In the genomic region with DNA sequence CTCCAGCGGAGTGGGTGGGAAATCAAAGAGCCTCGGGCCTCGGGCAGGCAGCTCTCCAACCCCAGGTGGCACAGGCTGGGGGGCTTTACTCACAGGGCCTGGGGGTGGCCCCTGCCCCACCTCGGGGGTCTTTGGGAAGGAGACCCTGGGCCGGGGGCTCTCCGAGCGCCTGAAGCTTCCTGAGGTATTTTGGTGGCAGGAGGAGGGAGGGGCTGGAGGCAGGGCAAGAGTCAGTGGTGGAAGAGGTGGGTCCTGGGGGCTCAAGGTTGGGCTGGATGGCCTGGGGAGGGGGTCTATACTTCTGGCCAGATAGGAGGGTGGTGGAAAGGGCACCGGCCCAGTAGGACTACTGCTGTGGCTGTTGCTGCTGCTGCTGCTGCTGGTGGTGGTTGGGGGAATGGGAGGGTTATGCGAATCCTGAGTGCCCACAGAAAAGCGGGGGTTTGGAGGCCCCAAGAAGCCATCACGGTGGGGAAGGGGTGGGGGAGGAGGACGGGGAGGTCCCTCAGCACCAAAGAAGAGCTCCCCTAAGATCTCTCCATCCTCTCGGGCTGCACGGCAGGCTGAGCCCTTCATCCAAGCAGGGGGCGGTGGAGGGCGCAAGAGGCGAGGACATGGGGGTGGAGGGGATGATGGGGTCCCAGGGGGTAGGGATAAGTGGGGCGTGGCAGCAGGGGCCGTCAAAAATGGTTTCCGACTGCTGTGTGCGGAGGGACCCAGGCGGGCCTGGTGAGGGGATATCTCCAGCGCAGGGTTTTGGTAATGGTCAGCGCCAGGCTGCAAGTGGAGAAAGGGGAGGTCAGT, we compare ENCODE assay signal across 26 mouse cellular contexts. TPM values are rescaled to one million over a fixed set of nuclear protein-coding genes. Genes with fewer than 3 reads are reported as not detected.
DNase-seq lines count a peak whose midpoint lies in the region; ATAC-seq lines count a peak whose summit lies in the region.
"Had no signal": no experiment of that assay in that cellular context is flagged by ENCODE, and none has a peak within 500 bp of the region (broad histone marks: within the 10 kb centered on the region; RNA-seq: fewer than 3 reads in every experiment).

No protein-coding gene starts in this region.

- no peak for ATAC-seq in forebrain, embryonic 11.5 days (replicated peaks; ENCODE audit: low FRiP score)
- ATAC-seq in forebrain, embryonic 15.5 days (replicated peaks) = no peak
- ATAC-seq in midbrain, embryonic 16.5 days = no peak
- ATAC-seq: intestine, embryonic 15.5 days; liver, postnatal 0 days; lung, postnatal 0 days; midbrain, embryonic 13.5 days had no signal

- no peak overlapping the region for H3K4me3 ChIP-seq in forebrain, embryonic 11.5 days (ENCODE audit: low read depth, low read length)
- no peak overlapping the region for H3K4me3 ChIP-seq in forebrain, embryonic 15.5 days
- peak overlapping the region; percentile 10; the same call in 1 of the 2 replicates for H3K4me3 ChIP-seq in midbrain, embryonic 10.5 days
- no peak overlapping the region for H3K4me3 ChIP-seq in midbrain, embryonic 16.5 days (ENCODE audit: low read depth, low read length)
- H3K4me3 ChIP-seq: embryonic facial prominence, embryonic 15.5 days; gastrocnemius, adult 2 months; intestine, embryonic 15.5 days; limb, embryonic 12.5 days; midbrain, embryonic 13.5 days had no signal

- H3K9ac ChIP-seq in forebrain, embryonic 11.5 days (ENCODE audit: low read length) = no peak overlapping the region
- no peak overlapping the region for H3K9ac ChIP-seq in forebrain, embryonic 15.5 days (replicated peaks)
- H3K9ac ChIP-seq in midbrain, embryonic 16.5 days (ENCODE audit: low read depth, low read length) = no peak overlapping the region
- H3K9ac ChIP-seq: embryonic facial prominence, embryonic 15.5 days; hindbrain, embryonic 14.5 days; intestine, embryonic 15.5 days; limb, embryonic 12.5 days; liver, postnatal 0 days; midbrain, embryonic 13.5 days had no signal

- 89% methylated on average over 22 of the region's 24 CpGs for WGBS in forebrain, embryonic 11.5 days
- WGBS in forebrain, embryonic 15.5 days = 90% methylated on average over 24 of the region's 24 CpGs
- WGBS in midbrain, embryonic 10.5 days = 93% methylated on average over 24 of the region's 24 CpGs
- 91% methylated on average over 24 of the region's 24 CpGs for WGBS in midbrain, embryonic 16.5 days

- no peaks in the 10 kb centered on the region for H3K9me3 ChIP-seq in forebrain, embryonic 11.5 days (ENCODE audit: control insufficient read depth, low read length)
- H3K9me3 ChIP-seq in forebrain, embryonic 15.5 days = no peaks in the 10 kb centered on the region
- no peaks in the 10 kb centered on the region for H3K9me3 ChIP-seq in midbrain, embryonic 10.5 days (replicated peaks)
- H3K9me3 ChIP-seq in midbrain, embryonic 16.5 days (replicated peaks; ENCODE audit: control insufficient read depth, low read length, poor library complexity, severe bottlenecking) = no peaks in the 10 kb centered on the region
- H3K9me3 ChIP-seq: embryonic facial prominence, embryonic 15.5 days; intestine, embryonic 15.5 days; limb, embryonic 12.5 days; midbrain, embryonic 13.5 days had no signal

- H3K27me3 ChIP-seq in forebrain, embryonic 11.5 days (ENCODE audit: control insufficient read depth, insufficient read depth, low read length) = no peaks in the 10 kb centered on the region; the same call in 1 of the 2 replicates
- H3K27me3 ChIP-seq in forebrain, embryonic 15.5 days = no peaks in the 10 kb centered on the region
- peaks cover 10% of the 10 kb centered on the region for H3K27me3 ChIP-seq in midbrain, embryonic 10.5 days (ENCODE audit: low read depth, poor library complexity, severe bottlenecking)
- no peaks in the 10 kb centered on the region for H3K27me3 ChIP-seq in midbrain, embryonic 16.5 days (ENCODE audit: control insufficient read depth, insufficient read depth, low read depth, low read length)
- H3K27me3 ChIP-seq in splenic B cell, adult 2 months (ENCODE audit: control insufficient read depth, insufficient read depth, low read length, poor library complexity, severe bottlenecking) = no peaks in the 10 kb centered on the region
- H3K27me3 ChIP-seq: CH12.LX; embryonic facial prominence, embryonic 15.5 days; intestine, embryonic 15.5 days; limb, embryonic 12.5 days had no signal

- no peak overlapping the region for H3K27ac ChIP-seq in forebrain, embryonic 11.5 days (ENCODE audit: low read depth, low read length)
- no peak overlapping the region for H3K27ac ChIP-seq in forebrain, embryonic 15.5 days (replicated peaks)
- no peak overlapping the region; the same call in 1 of the 2 replicates for H3K27ac ChIP-seq in midbrain, embryonic 10.5 days (replicated peaks)
- H3K27ac ChIP-seq in midbrain, embryonic 16.5 days (ENCODE audit: low read length) = no peak overlapping the region
- H3K27ac ChIP-seq: embryonic facial prominence, embryonic 15.5 days; gastrocnemius, adult 2 months; hindbrain, embryonic 14.5 days; intestine, embryonic 15.5 days; limb, embryonic 12.5 days; midbrain, embryonic 13.5 days had no signal

- peak; percentile 30 for DNase-seq in cerebellum, adult 11 months
- no peak for DNase-seq in cerebellum, adult 8-10 months
- peak; percentile 56 for DNase-seq in forebrain, embryonic 11.5 days (ENCODE audit: low spot score)
- DNase-seq in midbrain, embryonic 10.5 days (ENCODE audit: low spot score) = no peak
- peak; percentile 17 for DNase-seq in splenic B cell, adult 2 months (ENCODE audit: low read depth, low spot score)
- no peak for DNase-seq in adrenal gland, postnatal 14 days
- DNase-seq: adrenal gland, adult 2 months; cerebellum, postnatal 36 days; heart, adult 18-20 months; kidney, adult 8-10 months; kidney, postnatal 10 days; retina, postnatal 1 day; right cerebral cortex, postnatal 25 days; spleen, adult 18-20 months had no signal

- no peak overlapping the region for H3K4me2 ChIP-seq in forebrain, embryonic 11.5 days (ENCODE audit: low read depth, low read length, severe bottlenecking)
- H3K4me2 ChIP-seq in forebrain, embryonic 15.5 days (replicated peaks) = no peak overlapping the region
- no peak overlapping the region for H3K4me2 ChIP-seq in midbrain, embryonic 16.5 days (ENCODE audit: low read length)
- H3K4me2 ChIP-seq: embryonic facial prominence, embryonic 15.5 days; hindbrain, embryonic 14.5 days; intestine, embryonic 15.5 days; limb, embryonic 12.5 days; liver, embryonic 11.5 days; midbrain, embryonic 13.5 days had no signal

- peaks cover 12% of the 10 kb centered on the region for H3K4me1 ChIP-seq in forebrain, embryonic 11.5 days (replicated peaks; ENCODE audit: control insufficient read depth, insufficient read depth, low read length)
- H3K4me1 ChIP-seq in forebrain, embryonic 15.5 days = peaks cover 23% of the 10 kb centered on the region
- peaks cover 48% of the 10 kb centered on the region for H3K4me1 ChIP-seq in midbrain, embryonic 10.5 days
- peaks cover 17% of the 10 kb centered on the region for H3K4me1 ChIP-seq in midbrain, embryonic 16.5 days (ENCODE audit: control insufficient read depth, insufficient read depth, low read length)

- H3K36me3 ChIP-seq in forebrain, embryonic 11.5 days (ENCODE audit: control insufficient read depth, insufficient read depth, low read length) = peaks cover 38% of the 10 kb centered on the region
- peaks cover 73% of the 10 kb centered on the region for H3K36me3 ChIP-seq in forebrain, embryonic 15.5 days
- peaks cover 78% of the 10 kb centered on the region for H3K36me3 ChIP-seq in midbrain, embryonic 10.5 days
- peaks cover 51% of the 10 kb centered on the region for H3K36me3 ChIP-seq in midbrain, embryonic 16.5 days (ENCODE audit: control insufficient read depth, insufficient read depth, low read length)
- H3K36me3 ChIP-seq in splenic B cell, adult 2 months (ENCODE audit: control insufficient read depth, insufficient read depth, low read length, poor library complexity, severe bottlenecking) = peaks cover 9% of the 10 kb centered on the region

RNA-seq across cellular contexts. Expression of a gene that starts 7.6 kb away (rescaled TPM):
- polyA plus RNA-seq in forebrain, embryonic 11.5 days (2014; fragmentation: Nextera tagmentation; extraction: Ambion mirVana) = 15.6 and 18.5 TPM in 2 replicates
- 5.9 and 6.7 TPM in 2 replicates for polyA plus RNA-seq in forebrain, embryonic 15.5 days (2015; fragmentation: Nextera tagmentation; extraction: Ambion mirVana)
- polyA plus RNA-seq in midbrain, embryonic 10.5 days (2016; fragmentation: Nextera tagmentation; extraction: Ambion mirVana) = 16.9 and 21.4 TPM in 2 replicates
- 5.2 and 5.9 TPM in 2 replicates for polyA plus RNA-seq in midbrain, embryonic 16.5 days (2015; fragmentation: Nextera tagmentation; extraction: Ambion mirVana)
- 29.5 and 30.2 TPM in 2 replicates for total RNA-seq in adrenal gland, postnatal 14 days (2021)

RNA-seq across cellular contexts. Expression of a gene that starts 7.9 kb away (rescaled TPM):
- 40.9 and 41.0 TPM in 2 replicates for polyA plus RNA-seq in forebrain, embryonic 11.5 days (2014; fragmentation: Nextera tagmentation; extraction: Ambion mirVana)
- 56.6 and 58.9 TPM in 2 replicates for polyA plus RNA-seq in forebrain, embryonic 15.5 days (2015; fragmentation: Nextera tagmentation; extraction: Ambion mirVana)
- polyA plus RNA-seq in midbrain, embryonic 10.5 days (2016; fragmentation: Nextera tagmentation; extraction: Ambion mirVana) = 31.8 and 37.1 TPM in 2 replicates
- polyA plus RNA-seq in midbrain, embryonic 16.5 days (2015; fragmentation: Nextera tagmentation; extraction: Ambion mirVana) = 36.4 and 39.0 TPM in 2 replicates
- total RNA-seq in adrenal gland, postnatal 14 days (2021) = 53.7 and 61.3 TPM in 2 replicates

RNA-seq across cellular contexts. Expression of a gene that starts 10.2 kb away (rescaled TPM):
- polyA plus RNA-seq in forebrain, embryonic 11.5 days (2014; fragmentation: Nextera tagmentation; extraction: Ambion mirVana) = 43.7 and 44.4 TPM in 2 replicates
- 44.3 and 45.9 TPM in 2 replicates for polyA plus RNA-seq in forebrain, embryonic 15.5 days (2015; fragmentation: Nextera tagmentation; extraction: Ambion mirVana)
- polyA plus RNA-seq in midbrain, embryonic 10.5 days (2016; fragmentation: Nextera tagmentation; extraction: Ambion mirVana) = 50.4 and 57.3 TPM in 2 replicates
- polyA plus RNA-seq in midbrain, embryonic 16.5 days (2015; fragmentation: Nextera tagmentation; extraction: Ambion mirVana) = 27.1 and 28.9 TPM in 2 replicates
- total RNA-seq in adrenal gland, postnatal 14 days (2021) = 34.2 and 42.6 TPM in 2 replicates

RNA-seq across cellular contexts. Expression of a gene that starts 10.3 kb away (rescaled TPM):
- 105 and 109 TPM in 2 replicates for polyA plus RNA-seq in forebrain, embryonic 11.5 days (2014; fragmentation: Nextera tagmentation; extraction: Ambion mirVana)
- 89.4 and 91.9 TPM in 2 replicates for polyA plus RNA-seq in forebrain, embryonic 15.5 days (2015; fragmentation: Nextera tagmentation; extraction: Ambion mirVana)
- polyA plus RNA-seq in midbrain, embryonic 10.5 days (2016; fragmentation: Nextera tagmentation; extraction: Ambion mirVana) = 145 and 146 TPM in 2 replicates
- polyA plus RNA-seq in midbrain, embryonic 16.5 days (2015; fragmentation: Nextera tagmentation; extraction: Ambion mirVana) = 86.2 and 89.6 TPM in 2 replicates
- total RNA-seq in adrenal gland, postnatal 14 days (2021) = 124 and 137 TPM in 2 replicates

RNA-seq across cellular contexts. Expression of a gene that starts 36.4 kb away (rescaled TPM):
- 53.0 and 61.4 TPM in 2 replicates for polyA plus RNA-seq in forebrain, embryonic 11.5 days (2014; fragmentation: Nextera tagmentation; extraction: Ambion mirVana)
- 127 and 138 TPM in 2 replicates for polyA plus RNA-seq in forebrain, embryonic 15.5 days (2015; fragmentation: Nextera tagmentation; extraction: Ambion mirVana)
- 41.7 and 50.6 TPM in 2 replicates for polyA plus RNA-seq in midbrain, embryonic 10.5 days (2016; fragmentation: Nextera tagmentation; extraction: Ambion mirVana)
- 82.8 and 86.1 TPM in 2 replicates for polyA plus RNA-seq in midbrain, embryonic 16.5 days (2015; fragmentation: Nextera tagmentation; extraction: Ambion mirVana)
- 109 and 118 TPM in 2 replicates for total RNA-seq in adrenal gland, postnatal 14 days (2021)

Comparison
In these comparisons a context has a peak if more than half of its experiments do, and no peak if none do; other contexts are left out.
1. DNase-seq: peak in cerebellum, adult 11 months (single experiment), forebrain, embryonic 11.5 days (single experiment) and splenic B cell, adult 2 months (single experiment); none in cerebellum, adult 8-10 months (single experiment), midbrain, embryonic 10.5 days (single experiment) and adrenal gland, postnatal 14 days (single experiment).